Mouse (Mus musculus) brown adipose tissue, adult 24 weeks (tissue): ENCODE measurements around the gene Nkain1. TPM values are rescaled to one million over a fixed set of nuclear protein-coding genes. Genes with fewer than 3 reads are reported as not detected.

Source experiments
- H3K27ac ChIP-seq: fragments of 200-500 bp; replicated peaks from 2 replicates; pipeline ENCODE4 v1.5.1; 2012; ENCODE audit warnings: low read depth, mild to moderate bottlenecking, low read length
- H3K4me1 ChIP-seq: fragments of 200-500 bp; 2 replicates; pipeline ENCODE4 v1.6.1; 2012; ENCODE audit warnings: low read length, mixed read lengths; ENCODE audit not compliant: control insufficient read depth, insufficient read depth, insufficient read length
- H3K4me3 ChIP-seq: fragments of 200-500 bp; 2 replicates; pipeline ENCODE4 v1.5.1; 2012; ENCODE audit warnings: low read depth, mild to moderate bottlenecking, low read length, moderate library complexity; ENCODE audit not compliant: insufficient read depth
- polyA plus RNA-seq: library from polyadenylated mRNA; stranded (reverse); fragments of >200 nt; gene quantifications from 2 replicates; pipeline ENCODE4 v1.2.4, GENCODE M21; 2012; ENCODE audit not compliant: missing spikeins, insufficient read depth, insufficient read length

The Nkain1 gene
- polyA plus RNA-seq, 1 experiment, result 4.0 TPM

- H3K4me3 ChIP-seq, result no peak overlapping the region
- H3K4me1 ChIP-seq, result no peaks in the 10 kb centered on the region
Observed at GRCm38 (mm10) chr4:130537371-130537770, 36.6 kb downstream of the Nkain1 start.

GRCm38 (mm10) chr4:130535789-130536188 lies 38.2 kb downstream of the Nkain1 start:
- Histone ChIP-seq H3K27ac (no peak overlapping the region), H3K4me1 (no peaks in the 10 kb centered on the region), H3K4me3 (no peak overlapping the region)

More at GRCm38 (mm10) chr4:130537371-130537770, 36.6 kb downstream of the Nkain1 start:
- no peak overlapping the region for H3K27ac ChIP-seq

GRCm38 (mm10) chr4:130533975-130534374 lies 40.0 kb downstream of the Nkain1 start:
- Histone ChIP-seq H3K27ac (no peak overlapping the region), H3K4me1 (no peaks in the 10 kb centered on the region), H3K4me3 (no peak overlapping the region)

GRCm38 (mm10) chr4:130532347-130532746 lies 41.6 kb downstream of the Nkain1 start:
- Histone ChIP-seq H3K4me3 (no peak overlapping the region), H3K4me1 (no peaks in the 10 kb centered on the region), H3K27ac (no peak overlapping the region)

GRCm38 (mm10) chr4:130531645-130532280 lies 42.2 kb downstream of the Nkain1 start:
- no peaks in the 10 kb centered on the region for H3K4me1 ChIP-seq
- no peak overlapping the region for H3K27ac ChIP-seq
- H3K4me3 ChIP-seq, result peak overlapping the region; percentile 20; the same call in 1 of the 2 replicates

- Histone ChIP-seq H3K4me3 (no peak overlapping the region), H3K27ac (no peak overlapping the region), H3K4me1 (no peaks in the 10 kb centered on the region)
Observed at GRCm38 (mm10) chr4:130527804-130528203, 46.2 kb downstream of the Nkain1 start.

GRCm38 (mm10) chr4:130525041-130525440 lies 48.9 kb downstream of the Nkain1 start:
- H3K4me3 ChIP-seq, result no peak overlapping the region
- H3K4me1 ChIP-seq, result no peaks in the 10 kb centered on the region; the same call in 1 of the 2 replicates
- no peak overlapping the region for H3K27ac ChIP-seq

GRCm38 (mm10) chr4:130521466-130521865 lies 52.5 kb downstream of the Nkain1 start:
- Histone ChIP-seq H3K4me3 (no peak overlapping the region), H3K4me1 (no peaks in the 10 kb centered on the region; the same call in 1 of the 2 replicates), H3K27ac (no peak overlapping the region)

GRCm38 (mm10) chr4:130520482-130520851 lies 53.5 kb downstream of the Nkain1 start:
- Histone ChIP-seq H3K4me1 (no peaks in the 10 kb centered on the region; the same call in 1 of the 2 replicates), H3K4me3 (peak overlapping the region; percentile 41), H3K27ac (no peak overlapping the region)

- Histone ChIP-seq H3K4me1 (no peaks in the 10 kb centered on the region; the same call in 1 of the 2 replicates), H3K27ac (0 out of 2 replicates have a peak overlapping the region, but pooled peaks have one; percentile 6), H3K4me3 (peak overlapping the region; percentile 67)
Observed at GRCm38 (mm10) chr4:130519567-130520481, 54.1 kb downstream of the Nkain1 start.

GRCm38 (mm10) chr4:130516490-130516889 lies 57.5 kb downstream of the Nkain1 start:
- Histone ChIP-seq H3K4me1 (no peaks in the 10 kb centered on the region; the same call in 1 of the 2 replicates), H3K27ac (no peak overlapping the region), H3K4me3 (no peak overlapping the region)

Other genes starting within 250 kb of the Nkain1 start
- gene Zcchc17, start 214.2 kb downstream of the Nkain1 start, polyA plus RNA-seq, result 31.0 and 36.4 TPM in 2 replicates
- gene Snrnp40, start 214.0 kb downstream of the Nkain1 start, polyA plus RNA-seq, result 9.3 and 10.9 TPM in 2 replicates
- gene Pum1, start 89.1 kb upstream of the Nkain1 start, polyA plus RNA-seq, result 25.8 and 27.0 TPM in 2 replicates
- 7.9 and 12.0 TPM in 2 replicates for gene Sdc3, start 218.4 kb upstream of the Nkain1 start, polyA plus RNA-seq